Mouse (Mus musculus): ENCODE data around the gene Epp13. TPM values are rescaled to one million over a fixed set of nuclear protein-coding genes. Genes with fewer than 3 reads are reported as not detected.
"Not testable (repeated sequence)": the region's sequence is repeated elsewhere in the genome, so short reads cannot be mapped to it uniquely, and the experiment has no call there.

Epp13 gene
- polyA plus RNA-seq, 1 experiment from 2014 or later, result not detected

GRCm38 (mm10) chr7:6300796-6301195, 48.3 kb downstream of the Epp13 start:
- H3K36me3 ChIP-seq (ENCODE audit: control insufficient read depth, insufficient read depth, low read length), result peaks cover 50% of the 10 kb centered on the region
- ATAC-seq; DNase-seq (ENCODE audit: low spot score); H3K27me3 ChIP-seq (replicated peaks; ENCODE audit: control insufficient read depth, insufficient read depth, low read length); H3K9ac ChIP-seq (ENCODE audit: low read length); H3K4me1 ChIP-seq (ENCODE audit: control insufficient read depth, insufficient read depth, low read length); H3K27ac ChIP-seq (ENCODE audit: low read depth, low read length); H3K4me2 ChIP-seq (ENCODE audit: low read length); H3K9me3 ChIP-seq (replicated peaks; ENCODE audit: control insufficient read depth, low read length); H3K4me3 ChIP-seq (ENCODE audit: low read depth, low read length): not testable (repeated sequence)
- WGBS, result 76% methylated on average over 11 of the region's 11 CpGs

- peak overlapping the region; percentile 65 for H3K4me2 ChIP-seq (ENCODE audit: low read length)
- H3K4me3 ChIP-seq (ENCODE audit: low read depth, low read length), result peak overlapping the region; percentile 43
- no peaks in the 10 kb centered on the region for H3K9me3 ChIP-seq (replicated peaks; ENCODE audit: control insufficient read depth, low read length)
- peak; percentile 35 for DNase-seq (ENCODE audit: low spot score)
- ATAC-seq, result peak; percentile 83
- H3K9ac ChIP-seq (ENCODE audit: low read length), result peak overlapping the region; percentile 82
- peak overlapping the region; percentile 85 for H3K27ac ChIP-seq (ENCODE audit: low read depth, low read length)
- H3K27me3 ChIP-seq (replicated peaks; ENCODE audit: control insufficient read depth, insufficient read depth, low read length), result no peaks in the 10 kb centered on the region
- no peaks in the 10 kb centered on the region; the same call in 1 of the 2 replicates for H3K4me1 ChIP-seq (ENCODE audit: control insufficient read depth, insufficient read depth, low read length)
- WGBS, result 15% methylated on average over 23 of the region's 23 CpGs
- H3K36me3 ChIP-seq (ENCODE audit: control insufficient read depth, insufficient read depth, low read length), result peaks cover 12% of the 10 kb centered on the region
These were observed 78.1 kb downstream of the Epp13 start for GRCm38 (mm10) chr7:6330458-6331232.

DNA sequence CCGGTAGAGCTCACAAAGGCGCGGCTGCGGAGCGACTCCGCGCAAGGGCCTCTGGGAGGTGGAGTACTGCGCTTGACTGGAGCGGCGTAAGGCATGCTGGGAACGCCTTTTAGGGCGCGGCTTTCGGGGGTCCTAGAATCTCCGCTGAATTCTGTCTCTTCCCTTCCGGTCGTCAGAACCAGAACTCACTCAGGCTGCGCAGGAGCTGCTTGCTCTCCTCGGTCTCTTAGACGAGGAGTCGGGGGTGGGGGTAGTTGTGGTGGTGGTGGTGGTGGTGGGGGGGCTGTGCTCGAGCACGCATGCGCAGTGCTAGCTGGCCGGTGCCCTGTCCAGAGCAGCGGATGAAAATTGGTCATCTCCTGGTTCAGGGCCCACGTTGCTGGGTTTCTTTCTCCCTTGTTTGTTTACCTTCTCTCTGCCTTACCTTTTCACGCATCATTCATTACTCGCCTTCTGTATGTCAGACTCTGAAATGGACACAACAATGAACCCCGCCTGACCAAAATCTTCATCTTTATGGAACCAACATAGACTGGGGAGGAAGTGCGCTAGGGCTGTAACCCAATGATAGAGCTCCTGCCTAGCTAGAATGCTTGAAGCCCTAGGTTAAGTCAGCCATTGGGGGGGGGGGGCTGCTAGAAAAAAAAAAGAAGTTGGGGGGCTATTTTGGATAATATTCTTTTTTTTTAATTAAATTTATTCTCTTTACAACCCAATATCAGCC, 78.9 kb downstream of the Epp13 start, which contains the start of gene Zfp583:
Gene Zfp583, minus strand, starts transcription at position 53 of the 724 bp plus-strand sequence.
- Histone ChIP-seq H3K27me3 (replicated peaks; ENCODE audit: control insufficient read depth, insufficient read depth, low read length) (no peaks in the 10 kb centered on the region), H3K9me3 (replicated peaks; ENCODE audit: control insufficient read depth, low read length) (no peaks in the 10 kb centered on the region), H3K27ac (ENCODE audit: low read depth, low read length) (peak within 1 kb of the TSS; percentile 85), H3K4me1 (ENCODE audit: control insufficient read depth, insufficient read depth, low read length) (no peaks in the 10 kb centered on the region; the same call in 1 of the 2 replicates), H3K4me3 (ENCODE audit: low read depth, low read length) (peak within 1 kb of the TSS; percentile 43), H3K9ac (ENCODE audit: low read length) (peak within 1 kb of the TSS; percentile 82), H3K4me2 (ENCODE audit: low read length) (peak within 1 kb of the TSS; percentile 65), H3K36me3 (ENCODE audit: control insufficient read depth, insufficient read depth, low read length) (peaks cover 6% of the 10 kb centered on the region)
- DNase-seq (ENCODE audit: low spot score) (peak; percentile 97), ATAC-seq (peak; percentile 96)
- 5% methylated on average over 31 of the region's 31 CpGs for WGBS

Other genes with a start within 250 kb of the Epp13 start
- gene Vmn1r65, start 241.7 kb upstream of the Epp13 start, polyA plus RNA-seq (2014; fragmentation: Nextera tagmentation; extraction: Ambion mirVana), result not detected in 2 replicates
- gene Nlrp4c, start 207.5 kb upstream of the Epp13 start, polyA plus RNA-seq (2014; fragmentation: Nextera tagmentation; extraction: Ambion mirVana), result not detected in 2 replicates
- gene Zfp787, start 96.7 kb upstream of the Epp13 start, polyA plus RNA-seq (2014; fragmentation: Nextera tagmentation; extraction: Ambion mirVana), result 12.6 and 13.8 TPM in 2 replicates
- gene Zfp444, start 80.5 kb upstream of the Epp13 start, polyA plus RNA-seq (2014; fragmentation: Nextera tagmentation; extraction: Ambion mirVana), result 88.2 and 96.3 TPM in 2 replicates
- gene Galp, start 55.6 kb upstream of the Epp13 start, polyA plus RNA-seq (2014; fragmentation: Nextera tagmentation; extraction: Ambion mirVana), result not detected in 2 replicates
- gene Zscan5b, start 30.4 kb upstream of the Epp13 start, polyA plus RNA-seq (2014; fragmentation: Nextera tagmentation; extraction: Ambion mirVana), result not detected in 2 replicates
- gene Zfp667, start 33.9 kb downstream of the Epp13 start, polyA plus RNA-seq (2014; fragmentation: Nextera tagmentation; extraction: Ambion mirVana), result 11.7 and 13.5 TPM in 2 replicates
- gene Zfp583, start 78.6 kb downstream of the Epp13 start, polyA plus RNA-seq (2014; fragmentation: Nextera tagmentation; extraction: Ambion mirVana), result 7.7 and 12.2 TPM in 2 replicates
- gene Gm3854, start 91.0 kb downstream of the Epp13 start, polyA plus RNA-seq (2014; fragmentation: Nextera tagmentation; extraction: Ambion mirVana), result 1.7 and 2.7 TPM in 2 replicates
- 4.5 and 5.9 TPM in 2 replicates for gene Zfp78, start 110.6 kb downstream of the Epp13 start, polyA plus RNA-seq (2014; fragmentation: Nextera tagmentation; extraction: Ambion mirVana)
- 15.8 and 18.4 TPM in 2 replicates for gene Zfp28, start 130.6 kb downstream of the Epp13 start, polyA plus RNA-seq (2014; fragmentation: Nextera tagmentation; extraction: Ambion mirVana)
- gene Smim17, start 146.0 kb downstream of the Epp13 start, polyA plus RNA-seq (2014; fragmentation: Nextera tagmentation; extraction: Ambion mirVana), result 3.0 and 3.5 TPM in 2 replicates
- gene Gm20715, start 157.6 kb downstream of the Epp13 start, polyA plus RNA-seq (2014; fragmentation: Nextera tagmentation; extraction: Ambion mirVana), result not detected in 2 replicates
- 0.14 TPM in 1 of 2 replicates, not detected in the other for gene Olfr1344, start 186.0 kb downstream of the Epp13 start, polyA plus RNA-seq (2014; fragmentation: Nextera tagmentation; extraction: Ambion mirVana)
- gene Olfr1336, start 203.5 kb downstream of the Epp13 start, polyA plus RNA-seq (2014; fragmentation: Nextera tagmentation; extraction: Ambion mirVana), result not detected in 2 replicates
- not detected in 2 replicates for gene Olfr1346, start 214.4 kb downstream of the Epp13 start, polyA plus RNA-seq (2014; fragmentation: Nextera tagmentation; extraction: Ambion mirVana)
- not detected in 2 replicates for gene Olfr5, start 234.2 kb downstream of the Epp13 start, polyA plus RNA-seq (2014; fragmentation: Nextera tagmentation; extraction: Ambion mirVana)
- not detected in 2 replicates for gene Olfr1347, start 247.0 kb downstream of the Epp13 start, polyA plus RNA-seq (2014; fragmentation: Nextera tagmentation; extraction: Ambion mirVana)

Measured in forebrain, embryonic 14.5 days (tissue).